In the genomic region with DNA sequence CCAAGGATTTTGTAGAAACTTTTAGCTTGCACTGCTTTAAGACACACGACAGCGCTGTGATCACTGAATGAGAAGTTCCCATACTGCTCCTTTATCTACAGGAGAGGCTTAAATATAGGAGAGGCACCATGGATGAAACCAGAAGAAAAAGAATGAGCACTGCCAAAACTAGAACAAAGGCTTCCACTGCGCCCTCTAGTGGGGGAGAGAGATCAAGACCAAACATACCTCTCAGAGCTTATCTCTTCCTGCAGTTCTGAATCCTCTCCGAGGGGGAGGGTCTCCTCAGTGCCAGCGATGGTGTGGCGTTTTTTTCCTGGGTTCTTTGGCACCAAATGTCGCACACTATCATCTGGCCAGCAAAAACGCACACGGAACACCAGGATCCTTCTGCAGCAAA, we compare ENCODE assay signal across 10 mouse cellular contexts. TPM values are rescaled to one million over a fixed set of nuclear protein-coding genes. Genes with fewer than 3 reads are reported as not detected.
DNase-seq lines count a peak whose midpoint lies in the region; ATAC-seq and TF ChIP-seq lines count a peak whose summit lies in the region.
"Had no signal": no experiment of that assay in that cellular context is flagged by ENCODE, and none has a peak within 500 bp of the region (broad histone marks: within the 10 kb centered on the region; RNA-seq: fewer than 3 reads in every experiment).

No protein-coding gene starts in this region.

- peak; percentile 37 for DNase-seq in hindbrain, embryonic 11.5 days (ENCODE audit: low spot score)
- peak; percentile 9 for DNase-seq in 416B (ENCODE audit: low read depth)
- peak; percentile 41 for DNase-seq in NIH3T3 (ENCODE audit: low read depth)
- peak; percentile 25 for DNase-seq in kidney, postnatal 0 days (ENCODE audit: low spot score)
- no peak for DNase-seq in B cell, adult 2 months
- no peak for DNase-seq in urinary bladder, postnatal 25 days (ENCODE audit: low spot score)

- ATAC-seq in hindbrain, embryonic 11.5 days (ENCODE audit: low FRiP score), result no peak
- ATAC-seq in hindbrain, embryonic 12.5 days (ENCODE audit: low FRiP score), result no peak
- no peak for ATAC-seq in kidney, postnatal 0 days (replicated peaks; ENCODE audit: low FRiP score, low read depth)
- ATAC-seq in monocyte, adult 5-6 weeks (replicated peaks; ENCODE audit: insufficient number of reproducible peaks, low FRiP score, low TSS enrichment, poor library complexity, severe bottlenecking), result no peak

- H3K27ac ChIP-seq in hindbrain, embryonic 11.5 days (ENCODE audit: low read depth, low read length), result no peak overlapping the region
- no peak overlapping the region for H3K27ac ChIP-seq in hindbrain, embryonic 12.5 days
- no peak overlapping the region for H3K27ac ChIP-seq in kidney, postnatal 0 days
- H3K27ac ChIP-seq: heart, embryonic 15.5 days had no signal

- H3K27me3 ChIP-seq in hindbrain, embryonic 11.5 days (ENCODE audit: control insufficient read depth, insufficient read depth, low read length), result no peaks in the 10 kb centered on the region
- H3K27me3 ChIP-seq in hindbrain, embryonic 12.5 days, result no peaks in the 10 kb centered on the region
- no peaks in the 10 kb centered on the region for H3K27me3 ChIP-seq in kidney, postnatal 0 days (ENCODE audit: insufficient read depth, low read length)
- H3K27me3 ChIP-seq: heart, embryonic 15.5 days had no signal

- no peak overlapping the region for H3K9ac ChIP-seq in hindbrain, embryonic 11.5 days (ENCODE audit: low read depth, low read length)
- H3K9ac ChIP-seq in hindbrain, embryonic 12.5 days, result no peak overlapping the region
- no peak overlapping the region for H3K9ac ChIP-seq in kidney, postnatal 0 days (ENCODE audit: low read depth, low read length)
- H3K9ac ChIP-seq: heart, embryonic 15.5 days had no signal

- H3K4me2 ChIP-seq in hindbrain, embryonic 11.5 days (replicated peaks; ENCODE audit: low read depth, low read length), result no peak overlapping the region
- H3K4me2 ChIP-seq in hindbrain, embryonic 12.5 days (replicated peaks), result no peak overlapping the region
- H3K4me2 ChIP-seq in kidney, postnatal 0 days (ENCODE audit: low read length), result no peak overlapping the region
- H3K4me2 ChIP-seq: heart, embryonic 15.5 days had no signal

- no peak overlapping the region for H3K4me3 ChIP-seq in hindbrain, embryonic 11.5 days (ENCODE audit: low read depth, low read length)
- no peak overlapping the region for H3K4me3 ChIP-seq in hindbrain, embryonic 12.5 days
- H3K4me3 ChIP-seq in kidney, postnatal 0 days (replicated peaks; ENCODE audit: low read depth, low read length), result no peak overlapping the region
- H3K4me3 ChIP-seq: heart, embryonic 15.5 days had no signal

- no peaks in the 10 kb centered on the region for H3K36me3 ChIP-seq in hindbrain, embryonic 11.5 days (ENCODE audit: control insufficient read depth, insufficient read depth, low read length)
- no peaks in the 10 kb centered on the region for H3K36me3 ChIP-seq in hindbrain, embryonic 12.5 days
- H3K36me3 ChIP-seq in kidney, postnatal 0 days (ENCODE audit: insufficient read depth, low read length), result no peaks in the 10 kb centered on the region
- H3K36me3 ChIP-seq: heart, embryonic 15.5 days had no signal

- H3K9me3 ChIP-seq in hindbrain, embryonic 11.5 days (ENCODE audit: control insufficient read depth, low read length), result no peaks in the 10 kb centered on the region
- no peaks in the 10 kb centered on the region for H3K9me3 ChIP-seq in hindbrain, embryonic 12.5 days (replicated peaks)
- H3K9me3 ChIP-seq in kidney, postnatal 0 days (replicated peaks; ENCODE audit: low read length), result no peaks in the 10 kb centered on the region
- H3K9me3 ChIP-seq: heart, embryonic 15.5 days had no signal

- H3K4me1 ChIP-seq in hindbrain, embryonic 11.5 days (replicated peaks; ENCODE audit: control insufficient read depth, insufficient read depth, low read length), result no peaks in the 10 kb centered on the region
- no peaks in the 10 kb centered on the region for H3K4me1 ChIP-seq in hindbrain, embryonic 12.5 days
- H3K4me1 ChIP-seq in kidney, postnatal 0 days (replicated peaks; ENCODE audit: insufficient read depth, low read length), result no peaks in the 10 kb centered on the region
- H3K4me1 ChIP-seq: heart, embryonic 15.5 days had no signal

- TF ChIP-seq CTCF in kidney, postnatal 0 days (IDR thresholded peaks at IDR 0.05; ENCODE audit: low read depth), result peak; percentile 57

- WGBS in hindbrain, embryonic 11.5 days, result 73% methylated on average over 9 of the region's 9 CpGs
- 67% methylated on average over 9 of the region's 9 CpGs for WGBS in hindbrain, embryonic 12.5 days
- WGBS in kidney, postnatal 0 days, result 67% methylated on average over 9 of the region's 9 CpGs

RNA-seq across cellular contexts. Expression of gene Vmn2r6, which starts 22.0 kb away (rescaled TPM):
- not detected in 2 replicates for polyA plus RNA-seq in hindbrain, embryonic 11.5 days (2014; fragmentation: Nextera tagmentation; extraction: Ambion mirVana)
- polyA plus RNA-seq in hindbrain, embryonic 12.5 days (2016; fragmentation: Nextera tagmentation; extraction: Ambion mirVana), result not detected in 2 replicates
- not detected in 2 replicates for polyA plus RNA-seq in kidney, postnatal 0 days (2015; fragmentation: Nextera tagmentation; extraction: Ambion mirVana)
- total RNA-seq in monocyte, adult 5-6 weeks (2017), result not detected in 3 replicates
- polyA plus RNA-seq: heart, embryonic 15.5 days; lung, embryonic 16.5 days had no signal

Comparison
In these comparisons a context has a peak if more than half of its experiments do, and no peak if none do; other contexts are left out.
1. DNase-seq: peak in hindbrain, embryonic 11.5 days (single experiment), 416B (single experiment), NIH3T3 (single experiment) and kidney, postnatal 0 days (single experiment); none in B cell, adult 2 months (0 of 2) and urinary bladder, postnatal 25 days (single experiment).